Mouse (Mus musculus): Measurements from ENCODE around the gene Npas1. TPM values are rescaled to one million over a fixed set of nuclear protein-coding genes. Genes with fewer than 3 reads are reported as not detected.
A peak's percentile ranks its signal among the peaks of the same experiment; 100 is the strongest.

Gene Npas1
- total RNA-seq (2022): 10 to 100 TPM; 14.0 to 17.1 (median 15.5) TPM

DNA sequence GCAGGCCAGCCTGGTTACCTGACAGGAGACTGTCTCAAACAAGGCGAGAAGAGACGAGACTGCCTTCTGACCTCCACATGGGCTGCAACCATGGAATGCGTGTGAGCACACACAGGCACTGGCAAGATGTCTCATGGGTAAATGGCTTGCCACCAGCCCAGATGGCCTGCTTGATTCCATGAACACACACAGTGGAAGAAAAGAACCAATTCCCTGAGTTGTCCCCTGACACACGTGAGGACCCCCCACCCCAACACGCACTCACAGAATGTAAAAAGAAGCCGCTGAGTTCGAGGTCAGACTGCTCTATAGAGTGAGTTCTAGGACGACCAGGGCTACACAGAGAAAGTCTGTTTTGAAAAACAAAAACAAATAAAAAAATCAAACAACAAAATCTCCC, at the start of gene Npas1:
TSS of gene Npas1 (minus strand) at position 101 of the 400 bp plus-strand sequence.
- DNase-seq (ENCODE audit: low spot score in 2 of 2): no peak

DNA sequence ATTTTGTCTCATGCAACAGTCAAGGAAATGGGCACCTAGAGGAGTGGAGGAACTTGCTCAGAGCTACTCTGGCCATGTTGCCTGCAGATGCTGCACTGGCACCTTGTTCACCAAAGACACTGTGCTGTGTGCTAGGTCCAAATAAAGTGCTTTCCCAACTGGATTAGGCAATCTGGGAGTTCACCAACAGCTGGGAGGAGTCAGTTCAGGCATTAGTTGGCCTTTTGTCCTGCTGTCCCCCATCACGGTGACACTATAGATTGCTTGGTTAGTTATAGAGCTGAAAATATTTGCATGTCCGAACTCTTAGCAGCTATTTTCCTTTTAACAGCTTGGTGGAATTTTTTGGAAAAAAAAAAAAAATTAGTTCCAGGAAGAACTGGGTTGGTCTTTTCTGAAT, 48.5 kb upstream of the Npas1 start:
- DNase-seq (ENCODE audit: low spot score in 2 of 2): no peak

DNA sequence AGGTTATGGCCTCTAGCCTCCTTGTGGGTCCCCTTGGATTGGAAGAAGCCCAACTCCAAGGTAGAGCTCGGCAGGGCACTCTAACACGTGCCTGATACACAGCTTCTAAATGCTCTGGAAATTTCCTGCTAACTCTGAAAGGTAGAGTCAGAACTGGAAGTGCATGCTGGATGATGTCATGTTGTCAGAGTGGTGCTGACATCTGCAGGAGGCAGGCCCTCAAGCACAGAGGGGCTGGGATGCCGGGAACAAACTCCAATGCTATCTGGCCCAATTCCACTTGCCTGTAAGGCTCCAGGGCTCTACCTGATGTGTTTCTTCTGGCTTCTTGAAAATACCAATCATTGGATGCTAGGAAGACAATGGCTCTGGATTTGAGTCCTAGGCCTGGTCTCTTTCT, 47.9 kb upstream of the Npas1 start:
- DNase-seq (ENCODE audit: low spot score in 2 of 2): no peak

GRCm38 (mm10) chr7:16524308-16524707, 46.8 kb upstream of the Npas1 start:
- no peak for DNase-seq (ENCODE audit: low spot score in 2 of 2)

- no peak for DNase-seq (ENCODE audit: low spot score in 2 of 2)
Measured at GRCm38 (mm10) chr7:16519310-16519709, 41.8 kb upstream of the Npas1 start.

- DNase-seq (ENCODE audit: low spot score in 2 of 2): no peak
Measured at GRCm38 (mm10) chr7:16517198-16517597, 39.7 kb upstream of the Npas1 start.

GRCm38 (mm10) chr7:16507284-16507683, 29.8 kb upstream of the Npas1 start:
- DNase-seq (ENCODE audit: low spot score in 2 of 2): peak in 1 of 2 experiments; percentile 32

DNA sequence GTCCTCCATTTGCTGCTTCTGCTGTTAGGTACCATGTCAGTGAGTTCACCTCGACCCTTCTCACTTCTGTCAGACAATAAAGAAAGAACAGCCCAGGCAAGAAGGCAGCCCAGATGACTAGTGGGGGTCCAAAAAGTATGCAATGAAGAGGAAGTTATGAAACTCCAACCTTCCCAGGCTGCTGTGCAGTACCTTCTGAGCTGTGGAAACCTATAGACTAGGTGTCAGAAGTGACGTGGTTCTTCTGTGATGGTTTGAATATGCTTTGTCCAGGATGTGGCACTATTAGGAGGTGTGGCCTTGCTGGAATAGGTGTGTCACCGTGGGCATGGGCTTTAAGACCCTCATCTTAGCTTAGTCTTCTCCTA, 27.7 kb upstream of the Npas1 start:
- DNase-seq (ENCODE audit: low spot score in 2 of 2): no peak

DNA sequence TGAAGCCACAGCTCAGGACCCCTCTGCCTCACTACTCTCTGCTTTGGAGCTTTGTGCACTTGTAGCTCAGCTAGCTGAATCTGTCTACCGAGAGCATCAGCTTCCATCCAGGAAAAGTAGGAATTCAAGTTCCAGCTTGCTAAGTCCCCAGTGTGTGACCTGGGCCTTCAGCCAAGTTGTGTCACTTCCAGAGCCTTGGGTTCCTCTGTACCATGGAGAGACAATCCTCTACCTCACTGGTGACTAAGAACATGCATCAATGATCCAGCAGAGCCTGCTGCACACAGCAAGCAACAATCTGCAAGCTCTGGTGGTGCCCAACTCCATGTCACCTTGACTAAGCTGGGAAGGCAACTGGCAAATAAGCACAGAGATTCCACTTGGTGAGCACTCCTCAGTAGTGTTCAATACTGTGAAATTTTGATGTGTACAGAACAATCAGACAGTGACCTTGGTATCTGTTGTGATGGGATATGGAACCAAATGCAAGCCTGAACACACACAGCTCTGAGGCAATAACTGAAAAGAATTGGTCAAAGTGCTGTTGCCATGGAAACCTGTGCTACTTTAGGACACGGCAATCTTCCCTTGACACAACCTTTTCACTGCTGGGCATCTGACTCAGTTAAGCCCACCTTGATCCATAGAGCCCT, 27.2 kb upstream of the Npas1 start:
- no peak for DNase-seq (ENCODE audit: low spot score in 2 of 2)

- no peak for DNase-seq (ENCODE audit: low spot score in 2 of 2)
Measured at GRCm38 (mm10) chr7:16501571-16501970, 24.0 kb upstream of the Npas1 start.

DNA sequence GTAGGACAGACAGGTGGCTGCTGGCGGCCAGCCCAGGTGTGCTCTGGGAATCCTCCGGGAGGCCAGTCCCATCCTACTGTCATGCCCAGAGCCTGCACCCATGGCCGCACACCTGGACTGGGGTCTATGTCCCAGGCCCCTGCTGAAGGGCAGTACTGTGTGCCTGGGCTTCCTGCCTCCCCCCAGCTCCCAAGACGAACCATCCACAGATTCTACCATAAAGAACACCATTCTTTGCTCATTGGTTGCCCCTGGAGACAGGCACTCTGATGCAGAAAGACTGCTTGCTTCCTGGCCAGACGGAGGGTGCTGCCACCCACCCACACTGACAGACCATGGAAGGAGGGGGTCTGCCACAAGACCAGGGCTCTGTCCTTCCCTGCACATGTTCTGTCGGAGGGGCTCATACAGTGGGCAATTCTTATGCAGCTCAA, 22.2 kb upstream of the Npas1 start:
- DNase-seq (ENCODE audit: low spot score in 2 of 2): no peak

GRCm38 (mm10) chr7:16496260-16496659, 18.7 kb upstream of the Npas1 start:
- DNase-seq (ENCODE audit: low spot score in 2 of 2): no peak

GRCm38 (mm10) chr7:16493361-16493760, 15.8 kb upstream of the Npas1 start:
- DNase-seq (ENCODE audit: low spot score in 2 of 2): peak in 1 of 2 experiments; percentile 46

GRCm38 (mm10) chr7:16492211-16492610, 14.7 kb upstream of the Npas1 start:
- no peak for DNase-seq (ENCODE audit: low spot score in 2 of 2)

- peak in 1 of 2 experiments; percentile 65 for DNase-seq (ENCODE audit: low spot score in 2 of 2)
Measured at GRCm38 (mm10) chr7:16491759-16492158, 14.2 kb upstream of the Npas1 start.

DNA sequence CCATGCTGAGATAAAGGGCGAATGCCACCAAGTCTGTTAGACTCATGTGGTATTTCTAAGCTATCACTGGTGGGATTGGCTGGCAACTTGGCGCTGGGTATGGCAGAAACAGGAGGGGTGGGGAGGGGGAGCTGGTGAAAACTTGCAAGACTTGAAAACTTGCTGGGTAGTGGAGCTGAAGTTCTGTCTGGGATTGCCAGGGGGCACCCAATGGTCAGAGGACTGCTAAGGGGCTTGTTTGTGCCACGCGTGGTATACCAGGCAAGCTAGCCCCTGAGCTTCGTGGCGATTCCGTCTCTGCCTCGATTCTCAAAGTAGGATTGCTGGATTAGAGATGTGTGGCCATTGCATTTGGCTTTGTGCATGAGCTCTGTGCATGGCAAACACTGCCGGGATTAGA, 12.4 kb upstream of the Npas1 start:
- no peak for DNase-seq (ENCODE audit: low spot score in 2 of 2)

GRCm38 (mm10) chr7:16488816-16489215, 11.3 kb upstream of the Npas1 start:
- DNase-seq (ENCODE audit: low spot score in 2 of 2): no peak

DNA sequence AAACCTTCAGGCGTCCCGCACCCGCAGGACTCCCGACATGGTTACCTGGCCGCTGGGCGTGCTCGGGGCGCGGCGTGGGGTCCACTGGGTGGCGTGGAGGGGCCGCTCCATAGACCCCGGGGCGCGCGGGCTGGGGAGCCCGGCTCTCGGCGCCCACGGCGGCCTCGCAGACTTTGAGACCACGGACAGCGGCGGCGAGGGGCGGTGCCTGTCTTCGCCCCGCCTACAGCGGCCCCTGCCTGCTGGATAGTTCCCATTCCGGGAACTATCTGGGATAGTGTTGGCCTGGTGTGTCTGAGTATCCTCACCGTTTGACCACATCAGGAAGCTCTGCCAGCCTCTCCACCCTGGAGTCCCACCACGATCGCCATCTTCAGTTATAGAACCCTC, 933 bp downstream of the Npas1 start:
- no peak for DNase-seq (ENCODE audit: low spot score in 2 of 2)

GRCm38 (mm10) chr7:16475764-16476599, 1.5 kb downstream of the Npas1 start:
- no peak for DNase-seq (ENCODE audit: low spot score in 2 of 2)

- no peak for DNase-seq (ENCODE audit: low spot score in 2 of 2)
Measured at GRCm38 (mm10) chr7:16475321-16475720, 2.2 kb downstream of the Npas1 start.

DNA sequence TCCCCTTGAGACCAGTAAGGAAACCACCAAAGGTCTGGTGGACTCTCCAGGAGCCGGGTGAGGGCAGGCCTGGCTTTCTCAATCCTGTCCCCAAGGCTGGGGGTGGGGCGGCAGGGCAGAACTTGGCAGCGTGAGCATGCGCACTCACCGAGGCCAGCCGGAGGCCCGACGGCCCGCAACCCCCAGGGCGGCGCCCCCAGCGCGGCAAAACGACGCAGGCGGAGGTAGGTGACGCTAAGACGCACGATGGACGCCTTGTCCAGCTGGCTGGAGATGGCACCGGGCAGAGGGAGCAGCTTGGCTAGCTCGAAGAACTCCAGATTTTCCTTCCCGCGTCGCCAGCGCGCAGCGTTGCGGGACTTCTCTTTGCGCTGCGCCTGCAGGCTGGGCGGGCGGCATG, 3.1 kb downstream of the Npas1 start:
- DNase-seq (ENCODE audit: low spot score in 2 of 2): no peak

- no peak for DNase-seq (ENCODE audit: low spot score in 2 of 2)
Measured at GRCm38 (mm10) chr7:16473847-16474246, 3.7 kb downstream of the Npas1 start.

Measured in layer of hippocampus, adult 8-10 months (tissue).